Mouse (Mus musculus) heart, postnatal 0 days (tissue): ENCODE measurements around the gene Exoc1.

ENCODE experiments used
- CTCF ChIP-seq: IDR thresholded peaks from 2 replicates; pipeline ENCODE4 v1.5.1; 2016; ENCODE audit warnings: antibody characterized with exemption, control low read depth, low read depth
- EP300 ChIP-seq: IDR thresholded peaks from 2 replicates; pipeline ENCODE4 v1.6.1; 2016; ENCODE audit warnings: antibody characterized with exemption, low read depth

DNA sequence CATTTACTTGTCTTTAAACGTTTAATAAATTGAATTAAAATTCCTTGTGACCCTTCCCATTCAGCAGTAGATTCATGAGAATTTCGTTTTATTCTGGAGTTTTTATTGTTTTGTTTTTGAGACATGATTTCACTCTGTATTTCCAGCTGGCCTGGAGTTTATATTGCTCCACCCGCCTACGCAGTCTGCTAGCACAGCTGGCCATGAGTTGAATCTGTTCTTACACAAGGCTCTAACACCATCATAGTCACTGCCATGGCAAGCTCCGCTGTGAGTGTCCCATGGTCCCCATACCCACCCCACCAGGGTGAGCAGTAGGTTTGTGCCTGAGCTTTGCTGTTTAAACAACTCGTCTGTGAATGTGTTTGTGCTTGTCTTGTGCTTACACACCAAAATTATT is 4.1 kb downstream of the Exoc1 start:
- TF ChIP-seq EP300 (no peak), CTCF (no peak)
